Mouse (Mus musculus): Measurements from ENCODE around the gene Chd2. TPM values are rescaled to one million over a fixed set of nuclear protein-coding genes. Genes with fewer than 3 reads are reported as not detected.
"Not testable (repeated sequence)": the region's sequence is repeated elsewhere in the genome, so short reads cannot be mapped to it uniquely, and the experiment has no call there.

Gene Chd2
- 10 to 100 TPM; 35.8 to 59.8 TPM for total RNA-seq (2021)

GRCm38 (mm10) chr7:73541412-73542130, at the start of gene Chd2:
Chd2 (minus strand) TSS chr7:73541830.
- intact Hi-C loops (cut with DNase I) = loop anchor here (2.0 kb wide), 1 partner anchor 15 kb away; no protein-coding TSS in a partner anchor
- DNase-seq (ENCODE audit: low spot score in 2 of 2) = peak; percentile 52 to 65

DNA sequence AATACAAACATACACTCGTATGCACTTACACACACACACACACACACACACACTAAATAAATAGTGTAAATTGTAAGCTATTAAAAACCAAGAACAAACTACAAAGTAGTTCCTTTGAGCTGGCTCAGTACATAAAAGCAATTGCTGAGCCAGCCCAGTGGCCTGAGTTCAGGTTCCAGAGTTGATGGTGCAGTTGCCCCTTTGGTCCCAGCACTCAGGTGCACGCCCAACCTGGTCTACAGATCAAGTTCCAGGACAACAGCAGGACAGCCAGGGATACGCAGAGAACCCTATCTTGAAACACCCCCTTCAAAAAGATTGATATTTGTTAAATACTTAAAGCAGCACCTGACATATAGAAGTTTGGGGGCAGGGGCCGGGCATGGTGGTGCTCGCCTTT, 49.1 kb upstream of the Chd2 start:
- intact Hi-C loops (cut with DNase I) = loop anchor here (5.0 kb wide), 1 partner anchor 33 kb away; no protein-coding TSS in a partner anchor
- DNase-seq (ENCODE audit: low spot score in 2 of 2) = no peak

DNA sequence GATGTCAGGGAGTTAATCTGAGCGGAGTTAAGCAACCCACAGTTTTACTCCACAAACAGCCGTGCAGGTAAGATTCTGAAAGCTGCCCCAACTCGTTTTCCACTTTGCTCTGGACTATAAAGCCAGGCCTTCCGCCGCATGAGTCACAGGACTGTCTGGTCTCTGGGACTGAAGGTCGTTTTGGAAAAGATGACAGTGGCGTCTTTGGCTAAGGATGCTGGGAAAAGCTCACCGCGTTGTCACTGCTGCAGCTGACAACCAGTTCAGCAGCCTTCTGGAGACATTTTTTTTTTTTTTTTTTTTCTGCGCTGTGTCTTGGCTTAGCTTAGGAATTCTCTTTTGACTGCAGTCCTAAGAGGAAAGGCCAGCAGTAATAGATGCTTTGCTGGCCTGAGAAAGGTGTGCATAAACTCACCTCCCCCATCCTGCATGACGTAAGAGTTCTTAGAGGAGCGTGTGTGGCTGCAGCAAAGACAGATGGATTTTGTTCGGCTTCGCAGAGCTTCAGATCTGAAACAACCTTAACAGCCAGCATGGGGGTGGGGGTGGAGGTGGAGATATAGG, 47.7 kb upstream of the Chd2 start:
- intact Hi-C loops (cut with DNase I) = no loop called here
- DNase-seq (ENCODE audit: low spot score in 2 of 2) = peak; percentile 37

- DNase-seq (ENCODE audit: low spot score in 2 of 2) = peak in 1 of 2 experiments; percentile 46
- intact Hi-C loops (cut with DNase I) = no loop called here
Observed at GRCm38 (mm10) chr7:73588351-73588906, 46.8 kb upstream of the Chd2 start.

DNA sequence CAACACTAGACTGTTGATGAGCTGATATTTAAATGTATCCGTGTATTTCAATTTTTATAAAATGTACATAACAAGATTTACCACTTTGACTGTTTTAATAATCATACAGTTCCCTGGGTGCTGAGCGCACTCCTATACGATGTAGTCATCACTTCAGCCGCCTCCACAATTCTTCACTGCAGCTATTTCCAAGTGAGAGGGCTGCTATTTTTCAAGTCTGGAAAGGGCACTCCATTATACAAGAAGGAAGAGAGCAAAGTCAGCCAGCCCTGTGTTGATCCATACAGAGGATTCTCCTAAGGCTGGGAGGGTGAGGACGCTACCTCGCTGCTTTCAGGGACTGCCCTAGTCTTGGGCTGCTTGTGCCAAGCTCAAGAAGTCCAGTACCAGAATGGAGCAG, 45.1 kb upstream of the Chd2 start:
- intact Hi-C loops (cut with DNase I) = no loop called here
- peak in 1 of 2 experiments; percentile 32 for DNase-seq (ENCODE audit: low spot score in 2 of 2)

- no peak for DNase-seq (ENCODE audit: low spot score in 2 of 2)
- intact Hi-C loops (cut with DNase I) = no loop called here
Observed at GRCm38 (mm10) chr7:73586206-73586605, 44.6 kb upstream of the Chd2 start.

DNA sequence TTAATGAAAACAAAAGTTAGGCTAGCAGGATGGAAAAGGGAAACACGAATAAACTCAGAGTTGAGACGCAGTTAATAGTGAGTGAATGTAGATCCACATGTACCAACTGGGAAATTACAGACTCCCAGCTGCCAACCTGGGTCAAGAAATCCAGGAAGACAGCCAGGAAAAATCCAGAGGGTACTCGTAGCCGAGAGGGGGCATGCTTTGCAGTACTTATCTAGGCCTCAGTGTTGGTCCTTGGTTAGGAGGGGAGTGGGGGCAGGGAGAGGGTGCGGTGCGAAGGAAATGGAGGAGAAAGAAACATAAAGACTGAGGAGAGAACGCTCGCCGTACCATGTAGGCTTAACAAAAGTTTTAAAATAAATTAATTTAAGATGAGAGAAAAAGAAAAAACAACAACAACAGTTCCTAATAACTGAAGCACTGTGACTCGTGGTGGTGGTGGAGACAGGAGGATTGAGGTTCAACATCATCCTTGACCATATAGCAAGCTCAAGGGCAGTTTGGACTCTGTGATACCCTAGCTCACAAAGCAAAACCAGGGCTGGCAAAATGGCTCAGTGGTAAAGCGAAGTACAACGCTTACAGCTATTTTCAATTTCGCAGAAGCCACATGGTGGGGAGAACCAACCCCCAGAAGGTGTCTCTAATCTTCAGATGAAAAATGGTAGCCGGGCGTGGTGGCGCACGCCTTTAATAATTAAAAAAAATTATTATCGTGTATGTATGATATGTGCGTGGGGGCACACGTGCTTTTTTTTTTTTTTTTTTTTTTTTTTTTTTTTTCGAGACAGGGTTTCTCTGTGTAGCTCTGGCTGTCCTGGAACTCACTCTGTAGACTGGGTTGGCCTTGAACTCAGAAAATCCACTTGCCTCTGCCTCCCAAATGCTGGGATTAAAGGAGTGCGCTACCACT, 43.7 kb upstream of the Chd2 start:
- no peak for DNase-seq (ENCODE audit: low spot score in 2 of 2)
- intact Hi-C loops (cut with DNase I) = no loop called here

- intact Hi-C loops (cut with DNase I) = no loop called here
- DNase-seq (ENCODE audit: low spot score in 2 of 2) = peak in 1 of 2 experiments; percentile 59
Observed at GRCm38 (mm10) chr7:73584009-73584995, 42.7 kb upstream of the Chd2 start.

DNA sequence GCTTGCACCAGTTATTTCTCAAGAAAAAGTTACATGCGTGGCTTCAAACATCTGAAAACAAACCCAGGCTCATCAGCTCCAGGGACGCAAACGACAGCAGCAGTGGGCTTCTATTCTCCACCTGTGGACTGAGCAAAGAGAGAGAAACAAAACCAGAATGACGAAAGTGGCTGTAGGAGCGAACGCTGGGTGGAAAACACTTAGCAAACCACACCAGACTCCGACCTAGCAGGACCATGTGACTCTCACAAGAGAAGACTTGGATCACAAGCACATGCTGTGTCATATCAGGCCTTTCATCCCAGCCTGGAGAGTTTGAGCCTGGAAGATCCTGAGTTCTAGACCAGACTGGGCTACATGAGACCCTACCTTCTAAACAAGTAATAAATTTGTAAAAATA, 41.8 kb upstream of the Chd2 start:
- DNase-seq (ENCODE audit: low spot score in 2 of 2) = no peak
- intact Hi-C loops (cut with DNase I) = no loop called here

- no peak for DNase-seq (ENCODE audit: low spot score in 2 of 2)
- intact Hi-C loops (cut with DNase I) = no loop called here
Observed at GRCm38 (mm10) chr7:73581836-73582375, 40.3 kb upstream of the Chd2 start.

- DNase-seq (ENCODE audit: low spot score in 2 of 2) = no peak
- intact Hi-C loops (cut with DNase I) = no loop called here
Observed at GRCm38 (mm10) chr7:73579072-73579731, 37.6 kb upstream of the Chd2 start.

DNA sequence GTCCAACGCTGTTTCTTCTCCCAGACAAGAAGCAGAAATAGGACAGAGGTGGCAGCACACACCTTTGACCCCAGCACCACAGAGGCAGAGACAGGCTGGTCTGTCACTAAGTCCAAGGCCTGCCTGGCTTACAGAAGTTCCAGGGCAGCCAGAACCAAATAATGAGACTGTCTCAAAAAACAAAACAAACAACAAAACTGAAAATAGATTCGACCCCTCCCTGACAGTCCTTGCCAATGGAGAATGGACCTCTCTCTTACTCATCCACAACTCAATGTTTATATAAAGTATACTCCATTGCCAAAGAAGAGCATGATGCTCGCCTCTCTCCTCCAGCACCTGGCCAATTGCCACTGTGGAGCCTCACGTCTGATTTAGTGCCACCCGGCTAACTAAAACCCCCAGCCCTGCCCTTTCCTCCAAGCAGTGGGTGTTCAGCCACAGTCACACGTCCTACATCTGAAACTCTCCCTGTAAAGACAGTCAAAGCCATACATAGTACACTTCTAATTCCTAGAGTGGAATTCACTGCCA, 36.3 kb upstream of the Chd2 start:
- DNase-seq (ENCODE audit: low spot score in 2 of 2) = no peak
- intact Hi-C loops (cut with DNase I) = no loop called here

- intact Hi-C loops (cut with DNase I) = no loop called here
- DNase-seq (ENCODE audit: low spot score in 2 of 2) = no peak
Observed at GRCm38 (mm10) chr7:73576101-73576936, 34.7 kb upstream of the Chd2 start.

GRCm38 (mm10) chr7:73575257-73575656, 33.6 kb upstream of the Chd2 start:
- intact Hi-C loops (cut with DNase I) = no loop called here
- DNase-seq (ENCODE audit: low spot score in 2 of 2) = no peak

GRCm38 (mm10) chr7:73574673-73575072, 33.0 kb upstream of the Chd2 start:
- DNase-seq (ENCODE audit: low spot score in 2 of 2); intact Hi-C loops (cut with DNase I): not testable (repeated sequence)

- DNase-seq (ENCODE audit: low spot score in 2 of 2) = no peak
- intact Hi-C loops (cut with DNase I) = no loop called here
Observed at GRCm38 (mm10) chr7:73572571-73572970, 30.9 kb upstream of the Chd2 start.

- peak in 1 of 2 experiments; percentile 1 for DNase-seq (ENCODE audit: low spot score in 2 of 2)
- intact Hi-C loops (cut with DNase I) = no loop called here
Observed at GRCm38 (mm10) chr7:73568801-73569403, 27.3 kb upstream of the Chd2 start.

Data from left cerebral cortex, postnatal 36 days (tissue).